Mouse (Mus musculus) retina, postnatal 1 day (tissue): Measurements from ENCODE around the gene Lpin1.

Experiments used
- DNase-seq: peaks from one replicate; pipeline ENCODE4 v3.0.0-alpha.2; 2012

The Lpin1 gene

GRCm38 (mm10) chr12:16618512-16619274 lies 7.9 kb upstream of the Lpin1 start:
- peak; percentile 72 for DNase-seq

GRCm38 (mm10) chr12:16615738-16616137 lies 5.0 kb upstream of the Lpin1 start:
- no peak for DNase-seq

GRCm38 (mm10) chr12:16614556-16614955 lies 3.8 kb upstream of the Lpin1 start:
- DNase-seq, result no peak

- DNase-seq, result no peak
These were observed 5.1 kb downstream of the Lpin1 start for GRCm38 (mm10) chr12:16605624-16606023.

- DNase-seq, result no peak
These were observed 8.5 kb downstream of the Lpin1 start for GRCm38 (mm10) chr12:16602271-16602670.

- no peak for DNase-seq
These were observed 10.4 kb downstream of the Lpin1 start for GRCm38 (mm10) chr12:16600374-16600773.

GRCm38 (mm10) chr12:16599359-16599758 lies 11.4 kb downstream of the Lpin1 start:
- DNase-seq, result no peak

GRCm38 (mm10) chr12:16593761-16594160 lies 17.0 kb downstream of the Lpin1 start:
- DNase-seq, result no peak

- DNase-seq, result no peak
These were observed 17.8 kb downstream of the Lpin1 start for GRCm38 (mm10) chr12:16593014-16593413.

- no peak for DNase-seq
These were observed 18.3 kb downstream of the Lpin1 start for GRCm38 (mm10) chr12:16592451-16592850.

GRCm38 (mm10) chr12:16591453-16592200 lies 19.1 kb downstream of the Lpin1 start:
- DNase-seq, result peak; percentile 94

- DNase-seq, result no peak
These were observed 20.8 kb downstream of the Lpin1 start for GRCm38 (mm10) chr12:16589966-16590365.

- DNase-seq, result peak; percentile 96
These were observed 21.4 kb downstream of the Lpin1 start for GRCm38 (mm10) chr12:16589204-16589949.

- no peak for DNase-seq
These were observed 22.2 kb downstream of the Lpin1 start for GRCm38 (mm10) chr12:16588396-16589042.

GRCm38 (mm10) chr12:16587767-16588166 lies 23.0 kb downstream of the Lpin1 start:
- DNase-seq, result no peak

- no peak for DNase-seq
These were observed 23.7 kb downstream of the Lpin1 start for GRCm38 (mm10) chr12:16587111-16587510.

- no peak for DNase-seq
These were observed 25.8 kb downstream of the Lpin1 start for GRCm38 (mm10) chr12:16584964-16585363.

- DNase-seq, result peak; percentile 59
These were observed 26.6 kb downstream of the Lpin1 start for GRCm38 (mm10) chr12:16584035-16584682.

- no peak for DNase-seq
These were observed 27.5 kb downstream of the Lpin1 start for GRCm38 (mm10) chr12:16583313-16583712.

- no peak for DNase-seq
These were observed 30.5 kb downstream of the Lpin1 start for GRCm38 (mm10) chr12:16580306-16580705.

- DNase-seq, result no peak
These were observed 33.0 kb downstream of the Lpin1 start for GRCm38 (mm10) chr12:16577665-16578233.

GRCm38 (mm10) chr12:16571278-16571677 lies 39.5 kb downstream of the Lpin1 start:
- DNase-seq, result no peak
